Mouse (Mus musculus) kidney, adult 2 months (tissue): ENCODE measurements around the gene Arhgap20.

Source experiments
- CTCF ChIP-seq: fragments of 200-500 bp; conservative IDR thresholded peaks from 2 replicates; pipeline ENCODE4 v1.5.1; 2011; ENCODE audit warnings: low read depth, mild to moderate bottlenecking, control low read depth, low read length, moderate library complexity, mixed read lengths; ENCODE audit not compliant: insufficient read depth, insufficient read length
- POLR2A ChIP-seq: fragments of 200-500 bp; IDR thresholded peaks from one replicate; pipeline ENCODE4 v1.6.1; 2011; ENCODE audit warnings: low read depth, low read length, control low read depth

DNA sequence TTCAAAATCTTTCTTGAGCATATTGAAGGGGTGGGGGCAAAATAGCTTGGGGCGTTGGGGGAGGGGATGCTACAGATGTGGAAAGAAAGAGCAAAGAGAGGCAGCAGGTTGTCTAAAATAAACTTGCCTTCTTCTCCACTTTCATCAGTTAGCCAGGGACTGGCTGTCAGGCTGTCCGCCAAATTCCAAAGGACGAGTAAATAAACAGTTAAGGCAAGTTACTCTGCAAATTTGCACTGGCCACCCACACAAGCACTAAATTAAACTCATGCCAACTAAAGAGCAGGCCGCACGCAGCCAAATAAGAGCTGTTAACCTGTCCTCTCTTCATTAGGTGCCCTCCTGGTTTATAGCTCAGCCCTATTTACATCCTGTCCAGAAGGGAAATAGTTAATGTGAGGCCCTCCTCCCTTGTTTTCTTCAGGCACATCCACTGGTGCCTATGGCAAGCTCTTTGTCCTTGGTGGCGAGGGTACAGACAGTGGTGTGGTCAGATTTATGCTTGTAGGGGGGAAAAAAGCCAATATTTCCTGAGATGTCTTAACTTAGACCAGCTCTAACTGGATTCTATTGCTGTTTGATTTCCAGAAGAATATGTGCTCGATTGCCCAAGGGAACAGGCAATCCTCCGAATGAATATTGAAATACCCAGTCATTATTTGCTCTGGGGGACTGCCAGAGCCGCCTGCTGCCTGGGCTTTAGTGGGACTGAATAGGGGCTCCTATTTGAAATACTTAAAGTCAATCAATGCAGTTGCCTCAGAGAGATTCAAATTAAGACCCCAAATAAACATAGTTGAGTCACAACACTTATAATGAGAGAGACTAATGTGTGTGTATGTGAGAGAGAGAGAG, 29.7 kb upstream of the Arhgap20 start:
- TF ChIP-seq POLR2A (no peak), CTCF (no peak)
